Mouse (Mus musculus) embryonic facial prominence, embryonic 10.5 days (tissue): Measurements from ENCODE around the gene Shb. TPM values are rescaled to one million over a fixed set of nuclear protein-coding genes. Genes with fewer than 3 reads are reported as not detected.

Source experiments
- DNase-seq: peaks from one replicate; pipeline ENCODE4 v3.0.0-alpha.2; 2017; ENCODE audit warnings: low spot score
- H3K27ac ChIP-seq: fragments of 300-500 bp; sonication (generic); replicated peaks from 2 replicates; pipeline ENCODE4 v1.5.1; 2016; ENCODE audit warnings: mild to moderate bottlenecking
- H3K27me3 ChIP-seq: fragments of 300-500 bp; sonication (generic); replicated peaks from 2 replicates; pipeline ENCODE4 v1.6.1; 2016; ENCODE audit warnings: low read depth, mild to moderate bottlenecking; ENCODE audit not compliant: poor library complexity, severe bottlenecking
- H3K36me3 ChIP-seq: fragments of 300-500 bp; sonication (generic); replicated peaks from 2 replicates; pipeline ENCODE4 v1.6.1; 2016; ENCODE audit warnings: mild to moderate bottlenecking, moderate library complexity
- H3K4me1 ChIP-seq: fragments of 300-500 bp; sonication (generic); 2 replicates; pipeline ENCODE4 v1.6.1; 2016
- H3K4me3 ChIP-seq: fragments of 300-500 bp; sonication (generic); 2 replicates; pipeline ENCODE4 v1.5.1; 2016; ENCODE audit warnings: mild to moderate bottlenecking, moderate library complexity
- H3K9me3 ChIP-seq: fragments of 300-500 bp; sonication (generic); 2 replicates; pipeline ENCODE4 v1.6.1; 2016; ENCODE audit warnings: mild to moderate bottlenecking
- WGBS: fragments of 180-500 bp; shearing (Covaris S2); methylation state at CpG from one replicate; pipeline ENCODE4 v1.1.7; 2016; 5-methylcytosine and 5-hydroxymethylcytosine counted together
- polyA plus RNA-seq: library from polyadenylated mRNA; unstranded; fragments of >200 nt; fragmentation: Nextera tagmentation; extraction: Ambion mirVana; gene quantifications from 2 replicates; pipeline ENCODE4 v1.2.1, GENCODE M21; 2016

Shb gene
- polyA plus RNA-seq, 1 experiment from 2014 or later: 3.9 TPM

- peak overlapping the region; percentile 82 for H3K27ac ChIP-seq
- WGBS: 26% methylated on average over 18 of the region's 18 CpGs
- DNase-seq: peak; percentile 57
- 0 out of 2 replicates have a peak, but pooled peaks cover 6% of the 10 kb centered on the region for H3K27me3 ChIP-seq
- peaks cover 29% of the 10 kb centered on the region for H3K36me3 ChIP-seq
- H3K4me1 ChIP-seq: peaks cover 92% of the 10 kb centered on the region
- H3K9me3 ChIP-seq: no peaks in the 10 kb centered on the region
- H3K4me3 ChIP-seq: peak overlapping the region; percentile 31
Measured at GRCm38 (mm10) chr4:45489141-45490035, 42.9 kb downstream of the Shb start.

- 46% methylated on average over 6 of the region's 6 CpGs for WGBS
- Histone ChIP-seq H3K9me3 (no peaks in the 10 kb centered on the region), H3K27ac (no peak overlapping the region; the same call in 1 of the 2 replicates), H3K4me3 (no peak overlapping the region), H3K4me1 (peaks cover 92% of the 10 kb centered on the region), H3K36me3 (peaks cover 29% of the 10 kb centered on the region), H3K27me3 (0 out of 2 replicates have a peak, but pooled peaks cover 3% of the 10 kb centered on the region)
- peak; percentile 56 for DNase-seq
Measured at GRCm38 (mm10) chr4:45487681-45488081, 44.6 kb downstream of the Shb start.

- WGBS: 82% methylated on average over 5 of the region's 5 CpGs
- Histone ChIP-seq H3K27me3 (0 out of 2 replicates have a peak, but pooled peaks cover 3% of the 10 kb centered on the region), H3K27ac (peak overlapping the region; percentile 10; the same call in 1 of the 2 replicates), H3K9me3 (no peaks in the 10 kb centered on the region), H3K4me3 (no peak overlapping the region), H3K36me3 (peaks cover 29% of the 10 kb centered on the region), H3K4me1 (peaks cover 91% of the 10 kb centered on the region)
- no peak for DNase-seq
Measured at GRCm38 (mm10) chr4:45485024-45485423, 47.2 kb downstream of the Shb start.

- H3K27me3 ChIP-seq: 0 out of 2 replicates have a peak, but pooled peaks cover 2% of the 10 kb centered on the region
- H3K4me3 ChIP-seq: no peak overlapping the region
- H3K27ac ChIP-seq: peak overlapping the region; percentile 55
- 52% methylated on average over 8 of the region's 8 CpGs for WGBS
- DNase-seq: peak; percentile 30
- H3K9me3 ChIP-seq: no peaks in the 10 kb centered on the region
- peaks cover 28% of the 10 kb centered on the region for H3K36me3 ChIP-seq
- peaks cover 91% of the 10 kb centered on the region for H3K4me1 ChIP-seq
Measured at GRCm38 (mm10) chr4:45483271-45484245, 48.7 kb downstream of the Shb start.

GRCm38 (mm10) chr4:45482271-45482670, 50.0 kb downstream of the Shb start:
- no peak for DNase-seq
- H3K4me1 ChIP-seq: peaks cover 91% of the 10 kb centered on the region
- WGBS: 83% methylated on average over 13 of the region's 13 CpGs
- no peaks in the 10 kb centered on the region for H3K9me3 ChIP-seq
- peaks cover 19% of the 10 kb centered on the region for H3K36me3 ChIP-seq
- no peak overlapping the region for H3K4me3 ChIP-seq
- peak overlapping the region; percentile 19 for H3K27ac ChIP-seq
- H3K27me3 ChIP-seq: no peaks in the 10 kb centered on the region

GRCm38 (mm10) chr4:45481431-45481830, 50.8 kb downstream of the Shb start:
- peak overlapping the region; percentile 19 for H3K27ac ChIP-seq

GRCm38 (mm10) chr4:45480595-45480994, 51.7 kb downstream of the Shb start:
- Histone ChIP-seq H3K36me3 (peaks cover 6% of the 10 kb centered on the region; the same call in 1 of the 2 replicates), H3K27me3 (no peaks in the 10 kb centered on the region), H3K4me1 (peaks cover 97% of the 10 kb centered on the region), H3K4me3 (no peak overlapping the region), H3K9me3 (no peaks in the 10 kb centered on the region), H3K27ac (peak overlapping the region; percentile 37; the same call in 1 of the 2 replicates)
- WGBS: 71% methylated on average over 3 of the region's 3 CpGs
- DNase-seq: no peak

More at GRCm38 (mm10) chr4:45481431-45481830, 50.8 kb downstream of the Shb start:
- H3K4me1 ChIP-seq: peaks cover 94% of the 10 kb centered on the region
- H3K9me3 ChIP-seq: no peaks in the 10 kb centered on the region
- no peak overlapping the region for H3K4me3 ChIP-seq
- no peaks in the 10 kb centered on the region for H3K27me3 ChIP-seq
- H3K36me3 ChIP-seq: peaks cover 12% of the 10 kb centered on the region
- 88% methylated on average over 5 of the region's 5 CpGs for WGBS
- DNase-seq: no peak

GRCm38 (mm10) chr4:45479433-45479832, 52.8 kb downstream of the Shb start:
- WGBS: 89% methylated on average over 10 of the region's 10 CpGs
- 0 out of 2 replicates have a peak overlapping the region, but pooled peaks have one; percentile 1 for H3K27ac ChIP-seq

GRCm38 (mm10) chr4:45478178-45478577, 54.1 kb downstream of the Shb start:
- Histone ChIP-seq H3K36me3 (no peaks in the 10 kb centered on the region; the same call in 1 of the 2 replicates), H3K27me3 (no peaks in the 10 kb centered on the region), H3K4me3 (no peak overlapping the region), H3K27ac (peak overlapping the region; percentile 65), H3K4me1 (peaks cover 96% of the 10 kb centered on the region), H3K9me3 (no peaks in the 10 kb centered on the region)
- DNase-seq: no peak
- WGBS: 28% methylated on average over 7 of the region's 7 CpGs

More at GRCm38 (mm10) chr4:45479433-45479832, 52.8 kb downstream of the Shb start:
- Histone ChIP-seq H3K27me3 (no peaks in the 10 kb centered on the region), H3K4me3 (no peak overlapping the region), H3K9me3 (no peaks in the 10 kb centered on the region), H3K4me1 (peaks cover 96% of the 10 kb centered on the region), H3K36me3 (no peaks in the 10 kb centered on the region; the same call in 1 of the 2 replicates)
- no peak for DNase-seq

- WGBS: 78% methylated on average over 3 of the region's 3 CpGs
- no peak for DNase-seq
- Histone ChIP-seq H3K36me3 (no peaks in the 10 kb centered on the region; the same call in 1 of the 2 replicates), H3K9me3 (no peaks in the 10 kb centered on the region), H3K27ac (peak overlapping the region; percentile 24; the same call in 1 of the 2 replicates), H3K4me3 (no peak overlapping the region), H3K4me1 (peaks cover 97% of the 10 kb centered on the region), H3K27me3 (no peaks in the 10 kb centered on the region)
Measured at GRCm38 (mm10) chr4:45477047-45477446, 55.2 kb downstream of the Shb start.

GRCm38 (mm10) chr4:45474832-45475231, 57.4 kb downstream of the Shb start:
- 90% methylated on average over 5 of the region's 5 CpGs for WGBS
- H3K4me1 ChIP-seq: peaks cover 84% of the 10 kb centered on the region

GRCm38 (mm10) chr4:45474131-45474530, 58.1 kb downstream of the Shb start:
- H3K9me3 ChIP-seq: peaks cover 3% of the 10 kb centered on the region; the same call in 1 of the 2 replicates
- no peak overlapping the region for H3K27ac ChIP-seq
- no peaks in the 10 kb centered on the region for H3K27me3 ChIP-seq
- H3K4me3 ChIP-seq: no peak overlapping the region
- peaks cover 81% of the 10 kb centered on the region for H3K4me1 ChIP-seq
- no peak for DNase-seq
- WGBS: 94% methylated on average over 4 of the region's 4 CpGs
- peaks cover 12% of the 10 kb centered on the region for H3K36me3 ChIP-seq

More at GRCm38 (mm10) chr4:45474832-45475231, 57.4 kb downstream of the Shb start:
- H3K36me3 ChIP-seq: peaks cover 12% of the 10 kb centered on the region
- no peak overlapping the region for H3K4me3 ChIP-seq
- H3K27me3 ChIP-seq: no peaks in the 10 kb centered on the region
- no peak overlapping the region for H3K27ac ChIP-seq
- peaks cover 3% of the 10 kb centered on the region; the same call in 1 of the 2 replicates for H3K9me3 ChIP-seq
- no peak for DNase-seq
